ENCODE assay signal across 10 mouse cellular contexts in genomic region chr9:31566257-31567007, GRCm38 (mm10).
A peak's percentile ranks its signal among the peaks of the same experiment; 100 is the strongest.
DNase-seq lines count a peak whose midpoint lies in the region; ATAC-seq and TF ChIP-seq lines count a peak whose summit lies in the region.
"Had no signal": no experiment of that assay in that cellular context is flagged by ENCODE, and none has a peak within 500 bp of the region (broad histone marks: within the 10 kb centered on the region; RNA-seq: fewer than 3 reads in every experiment).

No protein-coding gene starts in this region.

- H3K27ac ChIP-seq in lung, embryonic 16.5 days (ENCODE audit: low read length) = no peak overlapping the region
- no peak overlapping the region for H3K27ac ChIP-seq in midbrain, postnatal 0 days (ENCODE audit: low read depth, low read length)
- H3K27ac ChIP-seq in kidney, embryonic 14.5 days (ENCODE audit: low read depth, low read length) = no peak overlapping the region
- H3K27ac ChIP-seq: liver, embryonic 13.5 days had no signal

- H3K27me3 ChIP-seq in lung, embryonic 16.5 days (ENCODE audit: control insufficient read depth, insufficient read depth, low read depth, low read length) = no peaks in the 10 kb centered on the region
- no peaks in the 10 kb centered on the region for H3K27me3 ChIP-seq in midbrain, postnatal 0 days (ENCODE audit: insufficient read depth, low read length)
- H3K27me3 ChIP-seq in kidney, embryonic 14.5 days (ENCODE audit: control insufficient read depth, insufficient read depth, low read length) = no peaks in the 10 kb centered on the region
- H3K27me3 ChIP-seq: liver, embryonic 13.5 days had no signal

- ATAC-seq in lung, embryonic 16.5 days (ENCODE audit: low read depth) = no peak
- peak; percentile 56; the same call in 1 of the 2 replicates for ATAC-seq in midbrain, postnatal 0 days (ENCODE audit: low FRiP score)
- ATAC-seq in kidney, embryonic 14.5 days (ENCODE audit: low FRiP score, low TSS enrichment) = no peak
- ATAC-seq: activated CD4-positive, CD25-positive, alpha-beta regulatory T cell, adult 4 months had no signal

- H3K4me1 ChIP-seq in lung, embryonic 16.5 days (replicated peaks; ENCODE audit: control insufficient read depth, insufficient read depth, low read length) = peaks cover 2% of the 10 kb centered on the region; the same call in 1 of the 2 replicates
- H3K4me1 ChIP-seq in midbrain, postnatal 0 days (ENCODE audit: insufficient read depth, low read length) = peaks cover 6% of the 10 kb centered on the region; the same call in 1 of the 2 replicates
- no peaks in the 10 kb centered on the region for H3K4me1 ChIP-seq in kidney, embryonic 14.5 days (ENCODE audit: control insufficient read depth, insufficient read depth, low read length)
- H3K4me1 ChIP-seq: liver, embryonic 13.5 days had no signal

- no peak overlapping the region for H3K9ac ChIP-seq in lung, embryonic 16.5 days (ENCODE audit: low read length)
- H3K9ac ChIP-seq in midbrain, postnatal 0 days (replicated peaks; ENCODE audit: low read length, poor library complexity, severe bottlenecking) = no peak overlapping the region
- no peak overlapping the region for H3K9ac ChIP-seq in kidney, embryonic 14.5 days (ENCODE audit: low read depth, low read length)
- H3K9ac ChIP-seq: liver, embryonic 13.5 days had no signal

- peak; percentile 11 to 31 for DNase-seq in frontal cortex, postnatal 10 days (ENCODE audit: low spot score in 2 of 2)
- DNase-seq in frontal cortex, postnatal 36 days (ENCODE audit: low spot score in 2 of 2) = no peak
- DNase-seq in lung, postnatal 25 days (ENCODE audit: low spot score) = no peak
- peak; percentile 38 to 66 for DNase-seq in gastrocnemius, postnatal 4 days (ENCODE audit: low spot score in 2 of 2)
- DNase-seq in midbrain, postnatal 0 days (ENCODE audit: low spot score) = peak; percentile 61
- no peak for DNase-seq in adrenal gland, adult 18-20 months (ENCODE audit: low spot score in 2 of 2)
- DNase-seq: liver, embryonic 13.5 days had no signal

- no peaks in the 10 kb centered on the region for H3K36me3 ChIP-seq in lung, embryonic 16.5 days (ENCODE audit: control insufficient read depth, insufficient read depth, low read length)
- H3K36me3 ChIP-seq in midbrain, postnatal 0 days (ENCODE audit: insufficient read depth, low read length) = no peaks in the 10 kb centered on the region
- H3K36me3 ChIP-seq in kidney, embryonic 14.5 days (ENCODE audit: control insufficient read depth, insufficient read depth, low read length) = no peaks in the 10 kb centered on the region
- H3K36me3 ChIP-seq: liver, embryonic 13.5 days had no signal

- H3K9me3 ChIP-seq in lung, embryonic 16.5 days (ENCODE audit: control insufficient read depth, low read length) = no peaks in the 10 kb centered on the region
- peaks cover under 1% of the 10 kb centered on the region; the same call in 1 of the 2 replicates for H3K9me3 ChIP-seq in midbrain, postnatal 0 days (ENCODE audit: low read length)
- H3K9me3 ChIP-seq in kidney, embryonic 14.5 days (ENCODE audit: control insufficient read depth, low read length) = no peaks in the 10 kb centered on the region; the same call in 1 of the 2 replicates
- H3K9me3 ChIP-seq: liver, embryonic 13.5 days had no signal

- peak; percentile 54 for TF ChIP-seq CTCF in midbrain, postnatal 0 days (IDR thresholded peaks at IDR 0.05)

- 51% methylated on average over 31 of the region's 31 CpGs for WGBS in lung, embryonic 16.5 days
- WGBS in midbrain, postnatal 0 days = 27% methylated on average over 31 of the region's 31 CpGs
- 81% methylated on average over 31 of the region's 31 CpGs for WGBS in kidney, embryonic 14.5 days

- peak overlapping the region; percentile 27; the same call in 1 of the 2 replicates for H3K4me2 ChIP-seq in lung, embryonic 16.5 days (ENCODE audit: low read depth, low read length)
- H3K4me2 ChIP-seq in midbrain, postnatal 0 days (ENCODE audit: low read depth, low read length, poor library complexity, severe bottlenecking) = peak overlapping the region; percentile 36
- no peak overlapping the region for H3K4me2 ChIP-seq in kidney, embryonic 14.5 days (replicated peaks; ENCODE audit: low read depth, low read length)
- H3K4me2 ChIP-seq: liver, embryonic 13.5 days had no signal

- H3K4me3 ChIP-seq in lung, embryonic 16.5 days (ENCODE audit: low read length) = no peak overlapping the region
- no peak overlapping the region for H3K4me3 ChIP-seq in midbrain, postnatal 0 days (ENCODE audit: low read depth, low read length)
- no peak overlapping the region for H3K4me3 ChIP-seq in kidney, embryonic 14.5 days (ENCODE audit: low read length)
- H3K4me3 ChIP-seq: liver, embryonic 13.5 days had no signal

Comparison
In these comparisons a context has a peak if more than half of its experiments do, and no peak if none do; other contexts are left out.
1. DNase-seq: peak in frontal cortex, postnatal 10 days (2 of 2), gastrocnemius, postnatal 4 days (2 of 2) and midbrain, postnatal 0 days (single experiment); none in frontal cortex, postnatal 36 days (0 of 2), lung, postnatal 25 days (single experiment) and adrenal gland, adult 18-20 months (0 of 2).